Mouse (Mus musculus) C2C12 (cell line): ENCODE measurements at regions not wholly inside any gene's neighbourhood (a gene's known extent, or its start where the extent isn't known, plus 50 kb on each side); places are given as distances from the start of the nearest gene placed in this dataset.

Experiments
- CEBPB ChIP-seq: IDR thresholded peaks from one replicate; pipeline ENCODE4 v1.6.1; 2011; ENCODE audit warnings: low read depth, mild to moderate bottlenecking, control low read depth, moderate library complexity
- CTCF ChIP-seq: IDR thresholded peaks from one replicate; pipeline ENCODE4 v1.5.1; 2011; ENCODE audit not compliant: control insufficient read depth, insufficient read depth, insufficient read length

- TF ChIP-seq CTCF (no peak), CEBPB (no peak)
These were observed 378.2 kb downstream of the Gm9195 start for GRCm38 (mm10) chr14:72113377-72113993.
